Mouse (Mus musculus) kidney, adult 2 months (tissue): ENCODE measurements at regions not wholly inside any gene's neighbourhood (a gene's known extent, or its start where the extent isn't known, plus 50 kb on each side); places are given as distances from the start of the nearest gene placed in this dataset.

Experiments
- CTCF ChIP-seq: fragments of 200-500 bp; conservative IDR thresholded peaks from 2 replicates; pipeline ENCODE4 v1.5.1; 2011; ENCODE audit warnings: low read depth, mild to moderate bottlenecking, control low read depth, low read length, moderate library complexity, mixed read lengths; ENCODE audit not compliant: insufficient read depth, insufficient read length
- POLR2A ChIP-seq: fragments of 200-500 bp; IDR thresholded peaks from one replicate; pipeline ENCODE4 v1.6.1; 2011; ENCODE audit warnings: low read depth, low read length, control low read depth

DNA sequence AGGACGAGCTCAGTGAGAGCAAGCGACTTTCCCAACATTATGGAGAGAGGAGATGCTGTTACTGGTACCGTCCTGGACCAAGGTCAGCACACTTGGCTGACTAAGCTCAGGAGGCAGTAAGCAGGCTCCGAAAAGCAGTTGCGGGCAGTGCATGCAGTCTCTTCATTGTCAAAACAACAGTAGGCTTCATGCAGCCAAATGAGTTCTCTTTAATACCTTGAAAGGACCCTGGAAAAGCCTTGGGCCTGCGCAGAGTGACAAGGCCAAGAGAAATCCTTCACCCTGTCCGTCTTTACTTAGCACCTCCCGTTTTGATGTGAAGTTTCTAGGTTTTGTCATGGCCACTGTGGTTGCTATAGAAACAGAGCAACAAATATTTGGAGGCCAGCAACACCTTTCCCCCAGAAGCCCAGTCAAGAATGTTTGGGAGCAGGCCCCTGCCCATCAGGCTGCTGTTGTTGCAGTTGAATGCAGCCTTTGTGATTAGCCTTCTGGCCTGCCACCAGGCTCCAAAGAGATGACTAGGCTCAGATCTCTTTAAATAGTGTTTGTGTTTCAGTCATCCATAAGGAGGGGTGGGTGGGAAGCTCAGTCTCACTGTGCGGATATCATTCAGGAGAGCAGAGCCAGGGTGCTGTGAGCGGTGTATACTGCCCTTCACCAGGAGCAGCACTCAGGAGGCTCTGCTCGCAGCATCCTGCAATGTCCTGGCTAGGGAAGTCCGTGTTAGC, 85.6 kb upstream of the Jun start:
- no peak for TF ChIP-seq CTCF
- no peak for TF ChIP-seq POLR2A
